Mouse (Mus musculus): ENCODE results near the gene Disc1.

GRCm38 (mm10) chr8:125174237-125174636, 120.2 kb downstream of the Disc1 start:
- TF ChIP-seq POLR2A (IDR thresholded peaks at IDR 0.05; ENCODE audit: borderline replicate concordance, extremely low read depth, insufficient read depth, insufficient read length, poor library complexity, severe bottlenecking) (no peak), CTCF (IDR thresholded peaks at IDR 0.05; ENCODE audit: borderline replicate concordance, extremely low read depth, insufficient read depth, insufficient read length) (no peak)
